Comparison of ENCODE assay signal across 11 mouse cellular contexts in the genomic region with DNA sequence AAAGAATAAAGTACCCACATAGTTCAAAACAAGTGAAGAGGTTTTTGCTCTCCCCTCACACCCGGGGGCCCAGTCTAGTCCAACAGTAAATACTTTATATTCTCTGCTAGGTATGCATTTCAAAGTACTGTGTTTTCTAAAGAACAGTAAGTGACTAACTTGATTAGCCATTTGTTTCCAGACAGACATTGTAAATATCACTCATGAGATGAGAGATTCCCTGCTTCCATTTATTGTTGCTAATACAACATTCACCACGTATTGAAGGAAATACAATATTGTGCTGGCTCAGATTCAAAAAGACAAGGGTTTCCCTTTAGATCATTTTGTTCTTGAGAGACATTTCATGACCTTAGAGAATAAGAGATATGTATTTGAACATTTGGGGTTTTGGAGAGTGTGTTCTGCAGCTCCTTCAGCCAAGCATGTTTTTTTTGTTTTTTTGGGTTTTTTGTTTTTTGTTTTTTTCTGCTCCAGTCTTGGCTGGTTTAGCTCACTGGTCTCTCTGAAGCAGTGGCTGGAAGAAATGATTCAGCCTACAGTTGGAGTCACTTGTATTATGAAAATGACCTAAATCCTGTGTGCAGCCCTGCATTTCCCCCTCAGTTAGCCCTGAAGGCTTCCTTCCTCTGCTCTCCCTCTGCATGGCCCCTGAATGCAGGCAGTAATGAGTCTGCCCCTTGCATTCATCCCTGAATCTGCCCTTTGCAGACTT.
DNase-seq lines count a peak whose midpoint lies in the region; ATAC-seq lines count a peak whose summit lies in the region.
"Had no signal": no experiment of that assay in that cellular context is flagged by ENCODE, and none has a peak within 500 bp of the region (broad histone marks: within the 10 kb centered on the region; RNA-seq: fewer than 3 reads in every experiment).

No protein-coding gene starts in this region.

- H3K4me3 ChIP-seq in forebrain, embryonic 10.5 days: no peak overlapping the region
- no peak overlapping the region for H3K4me3 ChIP-seq in forebrain, embryonic 13.5 days
- peak overlapping the region; percentile 32; the same call in 1 of the 2 replicates for H3K4me3 ChIP-seq in kidney, embryonic 15.5 days (replicated peaks)
- peak overlapping the region; percentile 39 for H3K4me3 ChIP-seq in limb, embryonic 10.5 days

- no peaks in the 10 kb centered on the region for H3K27me3 ChIP-seq in forebrain, embryonic 10.5 days (ENCODE audit: poor library complexity, severe bottlenecking)
- no peaks in the 10 kb centered on the region for H3K27me3 ChIP-seq in forebrain, embryonic 13.5 days
- no peaks in the 10 kb centered on the region for H3K27me3 ChIP-seq in kidney, embryonic 15.5 days
- H3K27me3 ChIP-seq in limb, embryonic 10.5 days (ENCODE audit: low read depth, poor library complexity, severe bottlenecking): no peaks in the 10 kb centered on the region

- no peak for DNase-seq in forebrain, embryonic 10.5 days (ENCODE audit: extremely low spot score, low spot score)
- no peak for DNase-seq in kidney, adult 9 months
- DNase-seq in 416B (ENCODE audit: low read depth): peak; percentile 58
- no peak for DNase-seq in limb, embryonic 10.5 days (ENCODE audit: low spot score)
- no peak for DNase-seq in Muller cell, postnatal 12 days (ENCODE audit: inconsistent ontology term)
- no peak for DNase-seq in right cerebral cortex, postnatal 10 days (ENCODE audit: low spot score in 2 of 2)
- DNase-seq: adrenal gland, postnatal 36 days; cerebellum, adult 9-11 months; midbrain, embryonic 14.5 days had no signal

- ATAC-seq in forebrain, embryonic 13.5 days: no peak
- ATAC-seq in kidney, embryonic 15.5 days (replicated peaks; ENCODE audit: low FRiP score): no peak

- H3K9ac ChIP-seq in forebrain, embryonic 13.5 days: no peak overlapping the region
- H3K9ac ChIP-seq in kidney, embryonic 15.5 days: no peak overlapping the region

- no peaks in the 10 kb centered on the region for H3K36me3 ChIP-seq in forebrain, embryonic 10.5 days (replicated peaks)
- no peaks in the 10 kb centered on the region for H3K36me3 ChIP-seq in forebrain, embryonic 13.5 days (ENCODE audit: poor library complexity, severe bottlenecking)
- H3K36me3 ChIP-seq in kidney, embryonic 15.5 days: no peaks in the 10 kb centered on the region
- H3K36me3 ChIP-seq in limb, embryonic 10.5 days: no peaks in the 10 kb centered on the region

- peaks cover 37% of the 10 kb centered on the region for H3K4me1 ChIP-seq in forebrain, embryonic 10.5 days
- H3K4me1 ChIP-seq in forebrain, embryonic 13.5 days: peaks cover 32% of the 10 kb centered on the region
- H3K4me1 ChIP-seq in kidney, embryonic 15.5 days: peaks cover 14% of the 10 kb centered on the region
- peaks cover 51% of the 10 kb centered on the region for H3K4me1 ChIP-seq in limb, embryonic 10.5 days

- no peak overlapping the region for H3K4me2 ChIP-seq in forebrain, embryonic 13.5 days
- peak overlapping the region; percentile 52; the same call in 1 of the 2 replicates for H3K4me2 ChIP-seq in kidney, embryonic 15.5 days

- WGBS in forebrain, embryonic 10.5 days: 64% methylated on average over 2 of the region's 2 CpGs
- WGBS in forebrain, embryonic 13.5 days: 34% methylated on average over 2 of the region's 2 CpGs
- 52% methylated on average over 2 of the region's 2 CpGs for WGBS in kidney, embryonic 15.5 days
- 59% methylated on average over 2 of the region's 2 CpGs for WGBS in limb, embryonic 10.5 days

- no peaks in the 10 kb centered on the region for H3K9me3 ChIP-seq in forebrain, embryonic 10.5 days
- H3K9me3 ChIP-seq in forebrain, embryonic 13.5 days (replicated peaks): no peaks in the 10 kb centered on the region
- H3K9me3 ChIP-seq in kidney, embryonic 15.5 days (replicated peaks): no peaks in the 10 kb centered on the region
- H3K9me3 ChIP-seq in limb, embryonic 10.5 days (replicated peaks): no peaks in the 10 kb centered on the region

- H3K27ac ChIP-seq in forebrain, embryonic 10.5 days: peak overlapping the region; percentile 80; the same call in 1 of the 2 replicates
- no peak overlapping the region for H3K27ac ChIP-seq in forebrain, embryonic 13.5 days
- no peak overlapping the region for H3K27ac ChIP-seq in kidney, embryonic 15.5 days
- H3K27ac ChIP-seq in limb, embryonic 10.5 days: peak overlapping the region; percentile 87

Comparison
In these comparisons a context has a peak if more than half of its experiments do, and no peak if none do; other contexts are left out.
1. H3K27ac ChIP-seq: peak in forebrain, embryonic 10.5 days (single experiment) and limb, embryonic 10.5 days (single experiment); none in forebrain, embryonic 13.5 days (single experiment) and kidney, embryonic 15.5 days (single experiment).
2. H3K4me3 ChIP-seq: peak in kidney, embryonic 15.5 days (single experiment) and limb, embryonic 10.5 days (single experiment); none in forebrain, embryonic 10.5 days (single experiment) and forebrain, embryonic 13.5 days (single experiment).